Mouse (Mus musculus): ENCODE measurements around the gene Enox1.

DNA sequence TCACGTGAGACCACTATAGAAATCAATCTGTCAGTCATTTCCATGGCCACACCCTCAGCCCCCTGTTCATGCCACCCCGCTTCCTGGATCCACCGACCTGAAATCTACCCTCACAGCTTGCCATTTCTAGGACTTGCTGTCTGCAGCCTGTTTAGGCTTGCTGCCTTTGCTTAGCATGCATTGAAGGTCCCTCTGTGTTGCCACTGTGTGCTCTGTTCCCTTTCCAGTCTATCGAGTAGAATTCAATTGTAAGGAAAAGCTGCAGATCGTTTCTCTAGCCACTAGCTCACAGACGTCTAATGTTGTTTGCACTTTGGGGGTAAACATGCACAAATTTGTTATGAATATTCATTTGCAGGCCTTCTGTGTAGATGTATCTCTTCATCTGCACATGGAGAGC is 485.8 kb downstream of the Enox1 start:
- no peak for TF ChIP-seq CTCF (IDR thresholded peaks at IDR 0.05; ENCODE audit: control insufficient read depth, insufficient read depth, low read length)
- TF ChIP-seq POLR2A (IDR thresholded peaks at IDR 0.05; ENCODE audit: borderline replicate concordance, control insufficient read depth, low read depth, low read length), result no peak
